Mouse (Mus musculus) inflammation-experienced regulatory T-cells, adult 6 months (primary cell): ENCODE results near the gene Lrrc3b. TPM values are rescaled to one million over a fixed set of nuclear protein-coding genes. Genes with fewer than 3 reads are reported as not detected.

Source experiments
- ATAC-seq: one replicate; pipeline ENCODE4 v1.8.0; 2017
- polyA plus RNA-seq, 3 experiments: library from polyadenylated mRNA; unstranded; fragments of 100-300 nt; shearing (Covaris generic); gene quantifications; one replicate each; pipeline ENCODE4 v1.2.1; 2017

The Lrrc3b gene
- polyA plus RNA-seq, result not detected

- ATAC-seq, result no peak
Measured at GRCm38 (mm10) chr14:15438485-15439157, at the start of gene Lrrc3b. Lrrc3b (minus strand) TSS chr14:15438987.

GRCm38 (mm10) chr14:15477668-15478067 lies 38.9 kb upstream of the Lrrc3b start:
- ATAC-seq, result no peak

GRCm38 (mm10) chr14:15438096-15438484 lies 697 bp downstream of the Lrrc3b start:
- ATAC-seq, result no peak

- ATAC-seq, result no peak
Measured at GRCm38 (mm10) chr14:15437501-15437941, 1.3 kb downstream of the Lrrc3b start.

GRCm38 (mm10) chr14:15437046-15437445 lies 1.7 kb downstream of the Lrrc3b start:
- ATAC-seq, result no peak

GRCm38 (mm10) chr14:15436586-15436985 lies 2.2 kb downstream of the Lrrc3b start:
- no peak for ATAC-seq

- ATAC-seq, result no peak
Measured at GRCm38 (mm10) chr14:15432396-15432795, 6.4 kb downstream of the Lrrc3b start.

GRCm38 (mm10) chr14:15421624-15422023 lies 17.2 kb downstream of the Lrrc3b start:
- no peak for ATAC-seq

GRCm38 (mm10) chr14:15410686-15411534 lies 27.9 kb downstream of the Lrrc3b start:
- ATAC-seq, result no peak

- ATAC-seq, result no peak
Measured at GRCm38 (mm10) chr14:15385536-15385935, 53.3 kb downstream of the Lrrc3b start.

GRCm38 (mm10) chr14:15384972-15385371 lies 53.8 kb downstream of the Lrrc3b start:
- ATAC-seq, result no peak

- no peak for ATAC-seq
Measured at GRCm38 (mm10) chr14:15384532-15384931, 54.3 kb downstream of the Lrrc3b start.

GRCm38 (mm10) chr14:15383133-15383532 lies 55.7 kb downstream of the Lrrc3b start:
- ATAC-seq, result no peak

- no peak for ATAC-seq
Measured at GRCm38 (mm10) chr14:15377368-15377767, 61.4 kb downstream of the Lrrc3b start.

- no peak for ATAC-seq
Measured at GRCm38 (mm10) chr14:15376786-15377185, 62.0 kb downstream of the Lrrc3b start.

- no peak for ATAC-seq
Measured at GRCm38 (mm10) chr14:15374271-15374670, 64.5 kb downstream of the Lrrc3b start.

GRCm38 (mm10) chr14:15372985-15373384 lies 65.8 kb downstream of the Lrrc3b start:
- no peak for ATAC-seq

GRCm38 (mm10) chr14:15365045-15365444 lies 73.7 kb downstream of the Lrrc3b start:
- no peak for ATAC-seq

- no peak for ATAC-seq
Measured at GRCm38 (mm10) chr14:15359893-15360292, 78.9 kb downstream of the Lrrc3b start.

- no peak for ATAC-seq
Measured at GRCm38 (mm10) chr14:15359134-15359533, 79.7 kb downstream of the Lrrc3b start.

- ATAC-seq, result peak; percentile 87
Measured at GRCm38 (mm10) chr14:15355512-15355911, 83.3 kb downstream of the Lrrc3b start.

- no peak for ATAC-seq
Measured at GRCm38 (mm10) chr14:15354299-15354698, 84.5 kb downstream of the Lrrc3b start.

GRCm38 (mm10) chr14:15333130-15333529 lies 105.7 kb downstream of the Lrrc3b start:
- peak; percentile 14 for ATAC-seq

GRCm38 (mm10) chr14:15331370-15331769 lies 107.4 kb downstream of the Lrrc3b start:
- peak; percentile 64 for ATAC-seq
